Mouse (Mus musculus) adrenal gland, postnatal 10 days (tissue): Measurements from ENCODE around the gene Lenep. TPM values are rescaled to one million over a fixed set of nuclear protein-coding genes. Genes with fewer than 3 reads are reported as not detected.
A peak's percentile ranks its signal among the peaks of the same experiment; 100 is the strongest.

Source experiments
- DNase-seq: peaks from one replicate; pipeline ENCODE4 v3.0.0; 2021; ENCODE audit warnings: mixed read lengths
- total RNA-seq, 2 experiments: library from RNA; stranded (reverse); gene quantifications; 2 replicates each; pipeline ENCODE4 v1.2.3; 2021

Lenep gene
- total RNA-seq, 2 experiments from 2014 or later, result 0.24 TPM; not detected in 1

GRCm38 (mm10) chr3:89373581-89374231, 28.9 kb downstream of the Lenep start:
- no peak for DNase-seq

- peak; percentile 40 for DNase-seq
Measured at GRCm38 (mm10) chr3:89367338-89367737, 35.3 kb downstream of the Lenep start.

GRCm38 (mm10) chr3:89365486-89366414, 36.8 kb downstream of the Lenep start:
- no peak for DNase-seq

GRCm38 (mm10) chr3:89365153-89365485, 37.5 kb downstream of the Lenep start, which contains the start of gene Dcst1:
TSS of gene Dcst1 (minus strand) at chr3:89365253.
- no peak for DNase-seq

- no peak for DNase-seq
Measured at GRCm38 (mm10) chr3:89364631-89365030, 38.0 kb downstream of the Lenep start.

GRCm38 (mm10) chr3:89361675-89362074, 40.9 kb downstream of the Lenep start, which contains the start of gene Dcst2:
TSS of gene Dcst2 (plus strand) at chr3:89361975.
- no peak for DNase-seq

GRCm38 (mm10) chr3:89360237-89360636, 42.4 kb downstream of the Lenep start:
- no peak for DNase-seq

- no peak for DNase-seq
Measured at GRCm38 (mm10) chr3:89359630-89360029, 43.0 kb downstream of the Lenep start.

GRCm38 (mm10) chr3:89356029-89356428, 46.6 kb downstream of the Lenep start:
- DNase-seq, result no peak

- no peak for DNase-seq
Measured at GRCm38 (mm10) chr3:89355512-89355902, 47.1 kb downstream of the Lenep start.

GRCm38 (mm10) chr3:89354816-89355511, 47.6 kb downstream of the Lenep start:
- peak; percentile 94 for DNase-seq

- DNase-seq, result no peak
Measured at GRCm38 (mm10) chr3:89351271-89351670, 51.3 kb downstream of the Lenep start.

Other genes starting within 250 kb of the Lenep start
- gene Hcn3, start 242.6 kb downstream of the Lenep start, total RNA-seq, result 1 to 10 TPM; 2.2 to 5.7 TPM
- 10 to 100 TPM; 42.0 to 65.6 TPM for gene Clk2, start 238.0 kb downstream of the Lenep start, total RNA-seq
- gene Scamp3, start 225.3 kb downstream of the Lenep start, total RNA-seq, result 10 to 100 TPM; 67.9 to 72.7 TPM
- 10 to 100 TPM; 16.2 to 24.8 TPM for gene Fam189b, start 219.7 kb downstream of the Lenep start, total RNA-seq
- gene Gba, start 199.9 kb downstream of the Lenep start, total RNA-seq, result 10 to 100 TPM; 47.8 to 48.1 TPM
- 10 to 100 TPM; 21.8 to 22.6 TPM for gene Thbs3, start 187.6 kb downstream of the Lenep start, total RNA-seq
- 100 to 1,000 TPM; 176 to 198 TPM for gene Mtx1, start 175.7 kb downstream of the Lenep start, total RNA-seq
- gene Muc1, start 173.7 kb downstream of the Lenep start, total RNA-seq, result under 1 TPM; 0.51 to 0.55 TPM
- gene Krtcap2, start 156.8 kb downstream of the Lenep start, total RNA-seq, result 100 to 1,000 TPM; 109 to 116 TPM
- gene Trim46, start 156.5 kb downstream of the Lenep start, total RNA-seq, result 1 to 10 TPM; 2.0 to 4.2 TPM
- gene Dpm3, start 143.4 kb downstream of the Lenep start, total RNA-seq, result 100 to 1,000 TPM; 115 to 122 TPM
- 10 to 100 TPM; 46.7 to 53.1 TPM for gene Slc50a1, start 132.2 kb downstream of the Lenep start, total RNA-seq
- gene Efna1, start 121.7 kb downstream of the Lenep start, total RNA-seq, result 10 to 100 TPM; 25.0 to 34.3 TPM
- under 1 TPM; 0.51 to 0.73 TPM for gene Efna3, start 79.8 kb downstream of the Lenep start, total RNA-seq
- gene Efna4, start 64.8 kb downstream of the Lenep start, total RNA-seq, result 1 to 10 TPM; 1.7 to 2.2 TPM
- gene Adam15, start 52.8 kb downstream of the Lenep start, total RNA-seq, result 10 to 100 TPM; 62.8 to 68.9 TPM
- under 1 TPM; 0.48 to 0.82 TPM for gene Dcst2, start 40.8 kb downstream of the Lenep start, total RNA-seq
- gene Dcst1, start 37.5 kb downstream of the Lenep start, total RNA-seq, result under 1 TPM in 1 of 2 experiments, not detected in 1; 0.45 TPM
- gene Zbtb7b, start 8.0 kb downstream of the Lenep start, total RNA-seq, result 10 to 100 TPM; 62.3 to 62.4 TPM
- 10 to 100 TPM; 49.4 to 54.6 TPM for gene Flad1, start 9.1 kb upstream of the Lenep start, total RNA-seq
- 10 to 100 TPM; 39.8 to 43.2 TPM for gene Cks1b, start 15.6 kb upstream of the Lenep start, total RNA-seq
- gene Shc1, start 15.7 kb upstream of the Lenep start, total RNA-seq, result 100 to 1,000 TPM in 1 of 2 experiments, 10 to 100 TPM in 1; 94.4 to 108 TPM
- 10 to 100 TPM; 34.2 to 36.9 TPM for gene Pygo2, start 27.4 kb upstream of the Lenep start, total RNA-seq
- gene Pbxip1, start 33.9 kb upstream of the Lenep start, total RNA-seq, result 10 to 100 TPM; 46.0 to 62.1 TPM
- 10 to 100 TPM; 15.3 to 17.1 TPM for gene Pmvk, start 51.7 kb upstream of the Lenep start, total RNA-seq
- gene Kcnn3, start 117.4 kb upstream of the Lenep start, total RNA-seq, result 1 to 10 TPM; 4.3 to 6.3 TPM